Mouse (Mus musculus): ENCODE data around the gene Olfr380. TPM values are rescaled to one million over a fixed set of nuclear protein-coding genes. Genes with fewer than 3 reads are reported as not detected.

Gene Olfr380
- polyA plus RNA-seq (2012) = not detected in 2 replicates

- no peak for TF ChIP-seq GATA1 (IDR thresholded peaks at IDR 0.05; ENCODE audit: low read length)
Measured at GRCm38 (mm10) chr11:73457408-73457807, at the start of gene Olfr380. Gene Olfr380 (minus strand): TSS chr11:73457508.

GRCm38 (mm10) chr11:73491503-73491902 lies 34.2 kb upstream of the Olfr380 start, which contains the start of gene Olfr381:
Gene Olfr381 (minus strand): TSS chr11:73491603.
- no peak for TF ChIP-seq GATA1 (IDR thresholded peaks at IDR 0.05; ENCODE audit: low read length)

GRCm38 (mm10) chr11:73428377-73428776 lies 28.9 kb downstream of the Olfr380 start, which contains the start of gene Olfr378:
Gene Olfr378 (minus strand): TSS chr11:73428477.
- TF ChIP-seq GATA1 (IDR thresholded peaks at IDR 0.05; ENCODE audit: low read length) = no peak

Other genes with a start within 250 kb of the Olfr380 start
- not detected in 2 replicates for gene Trpv1, start 223.2 kb downstream of the Olfr380 start, polyA plus RNA-seq (2012)
- gene Trpv3, start 190.1 kb downstream of the Olfr380 start, polyA plus RNA-seq (2012) = not detected in 2 replicates
- not detected in 2 replicates for gene Aspa, start 127.9 kb downstream of the Olfr380 start, polyA plus RNA-seq (2012)
- gene Gm49340, start 127.8 kb downstream of the Olfr380 start, polyA plus RNA-seq (2012) = not detected in 2 replicates
- not detected in 2 replicates for gene Spata22, start 127.8 kb downstream of the Olfr380 start, polyA plus RNA-seq (2012)
- gene Olfr20, start 106.7 kb downstream of the Olfr380 start, polyA plus RNA-seq (2012) = not detected in 2 replicates
- not detected in 2 replicates for gene Olfr376, start 86.3 kb downstream of the Olfr380 start, polyA plus RNA-seq (2012)
- not detected in 2 replicates for gene Olfr1, start 57.9 kb downstream of the Olfr380 start, polyA plus RNA-seq (2012)
- gene Olfr378, start 29.0 kb downstream of the Olfr380 start, polyA plus RNA-seq (2012) = not detected in 2 replicates
- gene Olfr381, start 34.1 kb upstream of the Olfr380 start, polyA plus RNA-seq (2012) = not detected in 2 replicates
- gene Olfr382, start 59.7 kb upstream of the Olfr380 start, polyA plus RNA-seq (2012) = not detected in 2 replicates
- not detected in 2 replicates for gene Olfr385, start 135.5 kb upstream of the Olfr380 start, polyA plus RNA-seq (2012)
- gene Olfr384, start 141.1 kb upstream of the Olfr380 start, polyA plus RNA-seq (2012) = not detected in 2 replicates
- gene Zfp735, start 231.3 kb upstream of the Olfr380 start, polyA plus RNA-seq (2012) = not detected in 2 replicates